Mouse (Mus musculus) MEL (cell line): ENCODE results near the gene Rsg1. TPM values are rescaled to one million over a fixed set of nuclear protein-coding genes. Genes with fewer than 3 reads are reported as not detected.

Source experiments
- DNase-seq: peaks from one replicate; pipeline ENCODE4 v3.0.0; 2011; ENCODE audit warnings: low read depth, low spot score
- H3K27ac ChIP-seq: 2 replicates; pipeline ENCODE4 v1.5.1; 2012; ENCODE audit warnings: low read depth, mild to moderate bottlenecking, control low read depth, low read length, moderate library complexity; ENCODE audit not compliant: control insufficient read depth
- H3K27me3 ChIP-seq, 2 experiments: fragments of 150-350 bp in 1 of 2; sonication (generic) in 1 of 2; 2 replicates each; pipeline ENCODE4 v1.6.1; 2012; ENCODE audit warnings: low read length in 2 of 2, mild to moderate bottlenecking in 2 of 2, improper control_type of control experiment in 1 of 2, moderate library complexity in 1 of 2; ENCODE audit not compliant: insufficient read depth in 2 of 2, control insufficient read depth in 1 of 2
- H3K36me3 ChIP-seq, 2 experiments: 2 replicates each; pipeline ENCODE4 v1.6.1; 2012 to 2014; ENCODE audit warnings: low read length in 2 of 2, improper control_type of control experiment in 1 of 2, inconsistent platforms in 1 of 2, mild to moderate bottlenecking in 1 of 2; ENCODE audit not compliant: insufficient read depth in 2 of 2, control insufficient read depth in 1 of 2
- H3K4me1 ChIP-seq, 2 experiments: fragments of 150-350 bp in 1 of 2; sonication (generic) in 1 of 2; 2 replicates each; pipeline ENCODE4 v1.6.1; 2012; ENCODE audit warnings: low read length in 2 of 2, improper control_type of control experiment in 1 of 2, mild to moderate bottlenecking in 1 of 2; ENCODE audit not compliant: insufficient read depth in 2 of 2, control insufficient read depth in 1 of 2
- H3K4me3 ChIP-seq, 2 experiments: fragments of 150-350 bp in 1 of 2; sonication (generic) in 1 of 2; 2 replicates each; pipeline ENCODE4 v1.5.1; 2012; ENCODE audit warnings: low read depth in 2 of 2, low read length in 2 of 2, mild to moderate bottlenecking in 2 of 2, moderate library complexity in 2 of 2, control low read depth in 1 of 2, improper control_type of control experiment in 1 of 2; ENCODE audit not compliant: control insufficient read depth in 1 of 2, insufficient read depth in 1 of 2
- H3K79me2 ChIP-seq: 2 replicates; pipeline ENCODE4 v1.6.1; 2012; ENCODE audit warnings: mild to moderate bottlenecking, low read length, moderate library complexity; ENCODE audit not compliant: control insufficient read depth, poor library complexity, insufficient read depth
- H3K9ac ChIP-seq: 2 replicates; pipeline ENCODE4 v1.6.1; 2012; ENCODE audit warnings: low read depth, mild to moderate bottlenecking, control low read depth, low read length, moderate library complexity; ENCODE audit not compliant: control insufficient read depth, poor library complexity, severe bottlenecking
- H3K9me3 ChIP-seq: fragments of 150-350 bp; sonication (generic); replicated peaks from 2 replicates; pipeline ENCODE4 v1.6.1; 2012; ENCODE audit warnings: mild to moderate bottlenecking, low read length, improper control_type of control experiment, moderate library complexity; ENCODE audit not compliant: insufficient read depth
- CTCF ChIP-seq, 3 experiments: IDR thresholded peaks in 2 of 3; conservative IDR thresholded peaks in 1 of 3; 2 replicates each; pipeline ENCODE4 v1.5.1; 2011 to 2012; ENCODE audit warnings: low read length in 3 of 3, low read depth in 2 of 3, mild to moderate bottlenecking in 2 of 3, improper control_type of control experiment in 1 of 3, inconsistent platforms in 1 of 3, mixed read lengths in 1 of 3, moderate library complexity in 1 of 3; ENCODE audit not compliant: control insufficient read depth in 1 of 3, insufficient read depth in 1 of 3, poor library complexity in 1 of 3, severe bottlenecking in 1 of 3
- E2F4 ChIP-seq: IDR thresholded peaks from 2 replicates; pipeline ENCODE4 v1.6.1; 2011; ENCODE audit warnings: low read depth, low read length, improper control_type of control experiment, borderline replicate concordance
- EP300 ChIP-seq, 2 experiments: IDR thresholded peaks; 2 replicates each; pipeline ENCODE4 v1.6.1; 2011; ENCODE audit warnings: improper control_type of control experiment in 2 of 2, low read length in 2 of 2, low read depth in 1 of 2, mild to moderate bottlenecking in 1 of 2
- GATA1 ChIP-seq: IDR thresholded peaks from 2 replicates; pipeline ENCODE4 v1.6.1; 2011; ENCODE audit warnings: low read depth, low read length, improper control_type of control experiment
- MAFK ChIP-seq: IDR thresholded peaks from 2 replicates; pipeline ENCODE4 v1.6.1; 2011; ENCODE audit warnings: low read depth, mild to moderate bottlenecking, low read length, improper control_type of control experiment, borderline replicate concordance
- MEF2A ChIP-seq: IDR thresholded peaks from 2 replicates; pipeline ENCODE4 v1.6.1; 2014; ENCODE audit warnings: low read depth, mild to moderate bottlenecking, inconsistent platforms, low read length, improper control_type of control experiment; ENCODE audit not compliant: poor library complexity, insufficient replicate concordance, severe bottlenecking; ENCODE audit errors: extremely low read depth
- NRF1 ChIP-seq: IDR thresholded peaks from 2 replicates; pipeline ENCODE4 v1.6.1; 2014; ENCODE audit warnings: low read depth, mild to moderate bottlenecking, inconsistent platforms, low read length, improper control_type of control experiment, moderate library complexity; ENCODE audit not compliant: poor library complexity, insufficient read depth, severe bottlenecking
- POLR2AphosphoS5 ChIP-seq: IDR thresholded peaks from 2 replicates; pipeline ENCODE4 v1.6.1; 2012; ENCODE audit warnings: low read depth, borderline replicate concordance, mild to moderate bottlenecking, inconsistent platforms, low read length, moderate library complexity, mixed read lengths
- TBP ChIP-seq: IDR thresholded peaks from 2 replicates; pipeline ENCODE4 v1.8.0; 2011; ENCODE audit warnings: low read depth, low read length, improper control_type of control experiment
- ZKSCAN1 ChIP-seq: IDR thresholded peaks from 2 replicates; pipeline ENCODE4 v1.6.1; 2012; ENCODE audit warnings: low read depth, mild to moderate bottlenecking, inconsistent platforms, low read length, improper control_type of control experiment, moderate library complexity
- ZNF384 ChIP-seq: IDR thresholded peaks from 2 replicates; pipeline ENCODE4 v1.6.1; 2012; ENCODE audit warnings: low read depth, mild to moderate bottlenecking, inconsistent platforms, low read length, improper control_type of control experiment
- polyA plus RNA-seq, 2 experiments: library from polyadenylated mRNA; stranded (reverse) in 1 of 2; unstranded in 1 of 2; fragments of >175 nt in 1 of 2; fragments of >200 nt in 1 of 2; gene quantifications; 2 replicates each; pipeline versions ENCODE4 v1.2.1 to v1.2.4; 2012; ENCODE audit warnings: low replicate concordance in 2 of 2, low read depth in 1 of 2; ENCODE audit not compliant: insufficient read length in 2 of 2, insufficient read depth in 1 of 2, missing spikeins in 1 of 2
- total RNA-seq: library from RNA; depleted of rRNA; stranded (reverse); fragments of 300-350 nt; gene quantifications from 2 replicates; pipeline ENCODE4 v1.2.3, GENCODE M21; 2012

The Rsg1 gene
- total and polyA plus RNA-seq, 3 experiments, result 4.8 to 5.8 TPM; not detected in 1

DNA sequence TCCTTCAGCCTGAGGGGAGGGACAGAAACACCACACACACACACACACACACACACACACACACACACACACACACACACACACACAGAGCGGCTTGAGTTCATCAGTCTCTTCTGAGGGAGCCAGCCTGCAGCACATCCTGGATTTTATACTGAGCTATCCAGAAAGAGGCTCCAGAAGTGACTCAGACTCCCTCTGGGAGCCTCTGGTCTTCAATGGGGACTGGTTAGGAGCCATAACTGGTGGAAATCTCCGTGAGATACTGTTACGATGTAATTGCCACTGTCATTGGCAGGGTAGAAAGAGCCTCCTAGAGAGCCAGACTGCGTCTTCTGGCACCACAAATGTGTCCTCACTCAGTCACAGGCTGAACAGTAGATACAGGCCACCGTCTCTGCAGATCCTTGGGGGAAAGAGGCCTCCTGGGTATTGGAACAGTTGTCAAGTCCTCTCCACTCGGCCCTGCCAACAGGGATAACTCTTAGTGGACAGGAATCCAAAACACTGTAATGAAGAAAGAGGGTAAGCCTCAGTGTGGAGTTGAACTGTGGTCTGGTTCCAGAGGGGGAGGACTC lies 21.9 kb downstream of the Rsg1 start:
- peaks cover 0 to 13% of the 10 kb centered on the region in 2 experiments; a peak in 3 of 4 replicates for H3K4me1 ChIP-seq
- no peak for DNase-seq
- no peaks in the 10 kb centered on the region for H3K79me2 ChIP-seq
- no peak overlapping the region for H3K4me3 ChIP-seq
- no peak overlapping the region for H3K9ac ChIP-seq
- H3K36me3 ChIP-seq, result peaks cover 0 to 5% of the 10 kb centered on the region in 2 experiments; a peak in 2 of 4 replicates
- H3K27me3 ChIP-seq, result no peaks in the 10 kb centered on the region; a peak in 1 of 4 replicates
- TF ChIP-seq ZKSCAN1 (no peak), CTCF (IDR thresholded peaks at IDR 0.05 in 2 of 3, conservative IDR thresholded peaks at IDR 0.05 in 1 of 3; ENCODE audit: control insufficient read depth in 1 of 3, insufficient read depth in 1 of 3, low read depth in 2 of 3, low read length in 3 of 3, poor library complexity in 1 of 3, severe bottlenecking in 1 of 3) (no peak), EP300 (IDR thresholded peaks at IDR 0.05; ENCODE audit: low read depth in 1 of 2, low read length in 2 of 2) (no peak), GATA1 (no peak), E2F4 (no peak), MAFK (no peak)
- no peaks in the 10 kb centered on the region for H3K9me3 ChIP-seq
- H3K27ac ChIP-seq, result no peak overlapping the region

DNA sequence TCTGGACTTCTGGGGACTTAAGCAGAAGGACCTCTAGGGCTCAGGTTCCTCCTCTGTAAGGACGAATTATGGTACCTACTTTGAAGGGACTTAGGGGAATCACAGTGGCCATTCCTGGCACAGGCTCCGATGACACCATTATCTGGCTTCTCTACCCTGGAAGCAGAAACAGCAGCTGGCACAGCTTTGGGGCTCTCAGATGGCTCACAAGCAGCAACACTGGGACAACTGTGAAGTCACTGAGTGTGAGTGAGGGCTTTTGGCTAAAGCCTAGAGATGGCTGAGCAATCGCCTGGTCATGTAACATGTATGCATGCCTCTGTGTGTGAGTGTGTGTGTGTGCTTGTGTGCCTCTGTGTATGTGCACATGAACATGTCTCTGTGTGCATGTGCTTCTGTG lies 23.1 kb downstream of the Rsg1 start:
- Histone ChIP-seq H3K79me2 (no peaks in the 10 kb centered on the region), H3K27ac (no peak overlapping the region), H3K4me3 (no peak overlapping the region)
- TF ChIP-seq POLR2AphosphoS5 (no peak), NRF1 (no peak), MEF2A (no peak), ZNF384 (no peak), TBP (no peak)
- TF ChIP-seq, all 39 proteins: peak for 0
- Histone ChIP-seq H3K36me3 (peaks cover 0 to 5% of the 10 kb centered on the region in 2 experiments; a peak in 2 of 4 replicates), H3K9me3 (no peaks in the 10 kb centered on the region), H3K27me3 (no peaks in the 10 kb centered on the region; a peak in 1 of 4 replicates), H3K4me1 (peaks cover 0 to 13% of the 10 kb centered on the region in 2 experiments; a peak in 3 of 4 replicates), H3K9ac (no peak overlapping the region)
- DNase-seq, result no peak
